In genomic region chr4:138971371-138971770, GRCm38 (mm10) we compare ENCODE assay signal across 10 mouse cellular contexts. TPM values are rescaled to one million over a fixed set of nuclear protein-coding genes. Genes with fewer than 3 reads are reported as not detected.
"Had no signal": no experiment of that assay in that cellular context is flagged by ENCODE, and none has a peak within 500 bp of the region (broad histone marks: within the 10 kb centered on the region; RNA-seq: fewer than 3 reads in every experiment).

No protein-coding gene starts in this region.

- H3K9me3 ChIP-seq: limb, embryonic 10.5 days; midbrain, embryonic 12.5 days; neural tube, embryonic 13.5 days had no signal

- H3K4me3 ChIP-seq: neural tube, embryonic 13.5 days had no signal

- H3K27me3 ChIP-seq: neural tube, embryonic 13.5 days had no signal

- H3K36me3 ChIP-seq: limb, embryonic 10.5 days; midbrain, embryonic 12.5 days; neural tube, embryonic 13.5 days had no signal

- H3K9ac ChIP-seq: midbrain, embryonic 12.5 days; neural tube, embryonic 13.5 days had no signal

- H3K27ac ChIP-seq: midbrain, embryonic 12.5 days; neural tube, embryonic 13.5 days had no signal

- DNase-seq: right cerebral cortex, postnatal 4 days had no signal

RNA-seq across cellular contexts. Expression of gene Rnf186, which starts 4.5 kb away (rescaled TPM):
- total RNA-seq: layer of hippocampus, adult 2 months; layer of hippocampus, postnatal 10 days; left cerebral cortex, postnatal 10 days; megakaryocyte-erythroid progenitor cell, adult 5-6 weeks had no signal
- polyA plus RNA-seq: limb, embryonic 10.5 days; limb, embryonic 14.5 days; midbrain, embryonic 12.5 days; midbrain, embryonic 16.5 days; neural tube, embryonic 13.5 days had no signal
